Mouse (Mus musculus) adrenal gland, postnatal 4 days (tissue): Measurements from ENCODE around the gene Cd177. TPM values are rescaled to one million over a fixed set of nuclear protein-coding genes. Genes with fewer than 3 reads are reported as not detected.
"Not testable (repeated sequence)": the region's sequence is repeated elsewhere in the genome, so short reads cannot be mapped to it uniquely, and the experiment has no call there.

Experiments
- DNase-seq, 2 experiments: peaks; one replicate each; pipeline ENCODE4 v3.0.0; 2021 to 2022; ENCODE audit warnings: low spot score in 2 of 2, mixed read lengths in 2 of 2
- long read RNA-seq, 2 experiments: library from polyadenylated mRNA; stranded (forward); transcript quantifications; one replicate each; pipeline ENCODE4 v2.0.0; 2021
- total RNA-seq, 2 experiments: library from RNA; stranded (reverse); gene quantifications; 2 replicates each; pipeline ENCODE4 v1.2.3; 2021

Gene Cd177
- 1 to 10 TPM; 1.5 to 3.9 TPM for total RNA-seq
- long read RNA-seq, experiment 1, partial matches to known transcripts: 0 of 3 reads
- long read RNA-seq, experiment 1, other reads (novel, unspliced or antisense): 1 of 3 reads
- long read RNA-seq, experiment 2, partial matches to known transcripts: 0 of 1 reads
- long read RNA-seq, experiment 2, other reads (novel, unspliced or antisense): 0 of 1 reads

- no peak for DNase-seq
These were observed at the start of gene Cd177 for GRCm38 (mm10) chr7:24760211-24760610. Gene Cd177, minus strand, starts transcription at chr7:24760311.

GRCm38 (mm10) chr7:24809041-24809440 is 48.9 kb upstream of the Cd177 start:
- DNase-seq: no peak

DNA sequence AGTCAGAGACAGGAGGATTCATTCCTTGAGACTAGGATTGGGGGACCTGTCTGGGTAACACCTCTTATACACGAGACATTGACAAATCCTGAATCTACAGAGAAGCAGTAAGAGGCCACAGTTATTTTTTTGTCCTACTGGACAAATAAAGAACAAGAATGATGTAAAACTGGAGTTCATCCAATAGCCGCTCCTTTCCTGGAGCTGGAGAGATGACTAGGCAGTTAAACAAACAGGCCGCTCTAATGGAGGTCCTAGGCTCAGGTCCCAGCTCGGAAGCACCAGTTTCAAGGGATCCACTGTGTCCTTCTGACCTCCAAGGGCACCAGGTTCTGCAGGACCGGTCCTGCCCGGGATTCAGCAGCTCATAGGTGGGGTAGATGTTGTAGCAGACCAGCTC is 44.7 kb upstream of the Cd177 start:
- DNase-seq: no peak

DNA sequence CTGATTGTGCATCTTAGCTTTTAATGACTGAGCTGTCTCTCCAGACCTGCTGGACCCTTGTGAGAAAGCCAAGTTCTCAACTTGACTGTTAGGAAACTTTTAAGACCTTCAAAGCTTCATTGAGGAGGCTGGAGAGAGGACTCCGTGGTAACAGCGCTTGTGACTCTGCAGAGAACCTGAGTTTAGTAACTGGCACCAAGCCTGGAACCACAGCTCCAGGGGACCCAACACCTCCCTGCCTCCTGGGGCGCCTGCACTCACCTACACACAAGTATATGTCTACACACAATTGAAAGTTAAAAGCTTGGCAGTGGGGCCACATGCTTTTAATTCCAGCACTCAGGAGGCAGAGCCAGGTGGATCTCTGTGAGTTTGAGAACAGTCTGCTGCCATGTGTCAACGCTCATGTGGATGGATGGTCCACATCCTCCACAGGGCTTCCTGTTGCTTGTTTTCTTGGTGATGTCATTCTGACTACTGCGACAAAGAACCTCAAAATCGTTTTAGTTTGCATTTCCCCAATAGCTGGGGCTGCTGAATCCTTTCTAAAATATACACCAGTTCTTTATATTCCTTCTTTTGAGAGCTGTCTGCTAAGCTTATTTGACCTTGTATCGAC is 42.1 kb upstream of the Cd177 start:
- no peak for DNase-seq

GRCm38 (mm10) chr7:24797918-24798317 is 37.8 kb upstream of the Cd177 start:
- no peak for DNase-seq

DNA sequence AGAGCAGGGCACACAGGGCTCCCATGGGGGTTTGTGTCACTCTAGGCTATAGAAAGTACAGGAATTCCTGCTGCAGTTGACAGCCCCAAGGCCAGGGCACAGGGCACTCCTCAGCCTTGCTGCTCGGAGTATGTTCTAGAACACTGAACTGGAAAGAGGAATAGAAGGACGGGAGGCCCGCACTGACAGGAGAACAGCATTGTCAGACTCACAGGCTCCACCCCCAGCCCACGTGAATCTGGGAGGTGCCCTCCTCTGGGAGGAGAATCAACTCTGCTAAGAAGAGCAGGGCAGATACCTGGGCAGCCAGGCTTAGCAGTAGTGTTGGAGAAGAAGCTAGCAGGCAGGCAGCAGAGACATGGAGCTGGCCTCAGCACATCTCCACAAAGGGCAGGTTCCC is 16.8 kb upstream of the Cd177 start, which contains the start of gene Ceacam10:
TSS of gene Ceacam10 (plus strand) at position 289 of the 400 bp plus-strand sequence.
- DNase-seq: not testable (repeated sequence)

DNA sequence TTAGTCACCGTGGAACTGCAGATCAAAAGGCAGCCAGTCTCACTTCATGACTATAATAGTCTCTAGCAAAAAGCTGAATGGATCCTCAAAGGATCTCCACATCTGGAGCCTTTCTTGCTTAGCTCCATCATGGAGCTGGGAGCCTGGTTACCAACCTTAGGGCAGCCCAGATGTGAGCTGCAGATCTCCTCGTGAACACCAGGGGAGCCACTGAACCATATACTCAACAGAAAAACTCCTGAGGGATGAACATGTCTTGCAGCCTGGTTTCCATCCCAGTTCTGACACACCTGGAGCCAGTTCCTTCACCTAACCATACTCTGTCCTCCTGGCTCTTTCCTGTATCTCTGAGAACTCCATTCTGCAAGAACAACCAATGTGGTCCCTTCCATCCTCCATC is 16.0 kb upstream of the Cd177 start:
- DNase-seq: no peak

DNA sequence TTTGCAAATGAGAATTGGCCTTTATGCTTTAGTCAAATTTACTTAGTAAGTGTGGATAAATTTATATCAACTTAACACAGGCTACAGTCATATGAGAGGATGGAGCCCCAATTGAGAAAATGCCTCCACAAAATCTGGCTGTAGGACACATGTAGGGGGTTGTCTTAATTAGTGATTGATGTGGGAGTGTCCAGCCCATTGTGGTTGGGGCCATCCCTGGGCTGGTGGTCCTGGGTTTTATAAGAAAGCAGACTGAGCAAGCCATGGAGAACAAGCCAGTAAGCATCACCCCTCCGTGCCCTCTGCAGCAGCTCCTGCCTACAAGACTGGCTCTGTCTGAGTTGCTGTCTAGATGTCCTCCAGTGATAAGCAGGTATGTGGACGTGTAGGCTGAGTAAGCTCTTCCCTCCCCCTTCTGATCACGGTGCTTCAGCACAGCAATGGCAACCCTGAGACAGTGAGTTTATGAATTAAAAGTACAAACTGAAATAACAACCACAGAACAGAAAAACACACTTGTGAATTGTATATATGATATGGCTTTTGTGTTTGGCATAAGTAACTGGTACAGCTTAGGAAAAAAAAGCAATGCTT is 13.9 kb upstream of the Cd177 start:
- DNase-seq: no peak

- no peak for DNase-seq
These were observed 11.2 kb upstream of the Cd177 start for GRCm38 (mm10) chr7:24771361-24771760.

DNA sequence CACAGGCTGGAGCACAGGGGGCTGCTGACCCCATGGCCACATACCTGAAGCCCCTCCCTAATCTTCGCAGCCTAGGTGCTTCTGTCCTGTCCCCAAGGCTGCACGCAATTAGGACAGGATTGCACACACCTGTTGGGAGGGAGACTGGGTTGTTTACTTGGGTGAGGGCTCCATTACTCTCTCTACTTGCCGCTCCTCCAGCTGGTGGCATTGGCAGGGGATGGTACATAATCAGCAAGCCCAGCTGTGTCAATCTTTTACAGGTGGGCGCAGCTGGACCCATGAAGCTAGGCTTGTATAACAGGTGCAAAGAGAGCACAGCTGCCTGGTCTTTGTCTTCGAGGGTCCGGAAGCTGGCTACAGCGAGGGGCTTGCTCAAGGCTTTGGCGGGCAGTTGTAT is 2.5 kb upstream of the Cd177 start:
- DNase-seq: no peak

DNA sequence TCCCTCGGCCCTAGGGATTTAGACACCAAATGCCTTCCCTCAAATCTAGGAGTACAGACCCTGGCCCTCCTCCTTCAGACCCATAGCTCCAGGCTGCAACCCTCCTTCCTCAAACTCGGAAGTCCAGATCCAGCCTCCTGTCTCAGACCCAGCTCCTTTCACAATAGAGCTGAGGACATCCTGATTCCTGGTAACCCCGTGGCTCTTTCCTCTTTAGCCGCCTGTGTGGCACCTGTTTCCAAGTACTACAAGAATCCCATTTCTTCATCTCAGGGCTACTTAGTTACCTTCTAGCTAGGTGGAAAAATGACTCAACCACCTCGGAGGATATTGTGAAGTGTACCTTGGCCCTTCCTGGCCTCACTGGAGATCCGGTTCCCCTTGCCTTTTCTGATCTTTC is 1.1 kb upstream of the Cd177 start:
- DNase-seq: no peak

DNA sequence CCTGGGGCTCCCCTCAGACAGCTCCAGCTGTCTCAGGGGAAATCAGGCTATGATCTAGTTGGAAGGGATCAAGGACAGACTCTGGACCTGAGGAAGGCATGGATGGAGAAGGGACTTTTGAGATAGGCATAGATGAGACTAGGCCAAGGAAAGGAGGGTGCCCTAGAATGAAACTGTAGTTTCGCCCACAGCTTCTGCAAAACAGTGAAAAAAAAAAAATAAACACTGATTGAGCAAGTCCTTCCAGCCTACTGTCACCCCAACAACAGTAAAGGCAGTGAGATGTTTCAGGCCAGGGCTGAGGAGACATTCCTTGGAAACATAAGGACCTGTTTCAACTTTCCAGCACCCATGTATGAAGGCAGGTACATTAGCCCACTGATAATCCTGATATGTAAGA is 1.6 kb downstream of the Cd177 start:
- no peak for DNase-seq

DNA sequence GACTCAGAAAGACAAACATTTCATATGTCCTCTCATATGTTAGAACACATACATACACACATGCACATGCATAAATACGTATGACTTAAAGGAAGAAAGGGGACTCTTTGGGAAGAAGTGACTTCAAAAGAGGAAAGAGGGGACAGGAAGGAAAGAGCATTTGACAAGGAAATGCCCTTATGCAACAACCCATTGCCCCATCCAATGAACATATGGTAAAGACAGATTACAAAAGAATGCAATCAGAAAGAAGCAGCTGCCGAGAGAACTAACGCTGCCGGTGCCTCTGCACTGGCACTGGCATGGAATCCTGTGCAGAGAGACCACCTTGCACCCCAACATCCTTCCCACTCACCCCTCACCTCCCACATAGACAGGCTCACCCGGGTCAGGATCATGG is 6.6 kb downstream of the Cd177 start:
- DNase-seq: no peak

DNA sequence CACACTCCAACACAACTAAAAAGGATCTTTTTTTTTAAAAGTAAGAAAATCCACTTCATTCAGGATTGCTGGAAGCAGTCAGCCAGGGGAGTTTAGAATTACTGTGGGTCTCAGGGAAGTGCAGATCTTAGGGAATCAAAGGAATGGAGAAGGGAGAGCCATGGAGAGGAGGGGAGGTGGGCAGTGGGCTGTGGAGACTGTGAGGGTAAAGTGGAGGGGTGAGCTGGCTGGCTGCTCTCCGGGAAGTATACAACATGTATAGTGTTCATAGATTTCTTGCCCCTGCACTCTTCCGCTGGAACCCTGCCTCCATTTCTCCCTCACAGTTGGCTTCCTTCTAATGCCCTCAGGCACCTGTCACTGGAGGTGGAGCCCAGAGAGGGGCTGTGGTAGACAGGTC is 8.5 kb downstream of the Cd177 start:
- DNase-seq: no peak

GRCm38 (mm10) chr7:24750695-24751094 is 9.4 kb downstream of the Cd177 start:
- DNase-seq: no peak

GRCm38 (mm10) chr7:24735970-24736670 is 24.0 kb downstream of the Cd177 start:
- DNase-seq: no peak

DNA sequence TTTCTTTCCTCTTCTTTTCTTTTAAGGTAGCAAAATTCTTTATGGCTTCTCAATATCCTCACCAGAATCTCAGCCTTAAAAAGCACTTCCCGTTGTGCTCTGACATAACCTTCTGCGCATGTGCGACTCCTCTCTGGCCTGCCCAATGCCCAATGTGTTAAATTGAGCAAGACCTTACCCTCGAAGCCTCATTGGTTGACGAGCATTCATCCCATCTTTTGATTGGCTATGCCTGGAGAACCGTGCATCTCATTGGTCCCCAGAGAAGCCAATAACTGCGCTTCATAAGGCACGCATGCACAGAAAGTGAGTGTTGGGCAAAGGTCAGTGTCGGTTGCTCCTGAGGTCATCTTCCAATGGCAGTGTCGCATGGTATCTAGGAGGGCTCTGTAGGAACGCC is 33.3 kb downstream of the Cd177 start, which contains the start of gene Gm4763:
TSS of gene Gm4763 (minus strand) at position 101 of the 400 bp plus-strand sequence.
- DNase-seq: not testable (repeated sequence)

DNA sequence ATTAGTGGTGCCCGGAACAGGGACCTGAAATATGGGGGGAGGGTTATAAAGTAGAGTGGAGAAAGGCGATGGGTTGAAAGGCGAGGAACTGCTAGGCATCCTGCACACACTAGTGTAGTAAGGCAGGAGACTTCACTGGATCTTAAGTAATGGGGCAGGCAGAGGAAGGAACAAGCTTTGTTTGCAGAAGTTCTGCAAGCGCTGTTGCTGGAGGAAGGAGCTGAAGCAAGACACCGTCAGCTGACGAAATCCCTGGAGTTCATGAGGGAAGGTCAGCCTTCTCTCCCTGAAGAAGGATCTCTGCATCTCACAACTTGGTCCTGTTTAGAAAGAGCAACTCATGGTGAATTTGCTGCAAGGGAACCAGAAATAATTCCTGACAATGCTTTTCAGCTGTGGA is 45.1 kb downstream of the Cd177 start:
- DNase-seq: no peak

GRCm38 (mm10) chr7:24708832-24709292 is 51.2 kb downstream of the Cd177 start, which contains the start of gene BC049730:
Gene BC049730, plus strand, starts transcription at chr7:24709242.
- DNase-seq: no peak

- not testable (repeated sequence) for DNase-seq
These were observed 57.3 kb downstream of the Cd177 start for GRCm38 (mm10) chr7:24702841-24703240.

GRCm38 (mm10) chr7:24697891-24698290 is 62.2 kb downstream of the Cd177 start:
- DNase-seq: not testable (repeated sequence)
